Mouse (Mus musculus): ENCODE measurements at regions not wholly inside any gene's neighbourhood (a gene's known extent, or its start where the extent isn't known, plus 50 kb on each side); places are given as distances from the start of the nearest gene placed in this dataset.
A peak's percentile ranks its signal among the peaks of the same experiment; 100 is the strongest.

- no peak for TF ChIP-seq CTCF (IDR thresholded peaks at IDR 0.05; ENCODE audit: low read depth)
- ATAC-seq (replicated peaks; ENCODE audit: low FRiP score, low read depth) (no peak), DNase-seq (ENCODE audit: low spot score) (no peak)
- H3K4me1 ChIP-seq (replicated peaks; ENCODE audit: insufficient read depth, low read length) = no peaks in the 10 kb centered on the region
- WGBS = 77% methylated on average over 5 of the region's 5 CpGs
- H3K4me2 ChIP-seq (ENCODE audit: low read length) = no peak overlapping the region
- H3K4me3 ChIP-seq (replicated peaks; ENCODE audit: low read depth, low read length) = no peak overlapping the region
- no peaks in the 10 kb centered on the region for H3K27me3 ChIP-seq (ENCODE audit: insufficient read depth, low read length)
- H3K27ac ChIP-seq = no peak overlapping the region
- no peaks in the 10 kb centered on the region for H3K9me3 ChIP-seq (replicated peaks; ENCODE audit: low read length)
- H3K36me3 ChIP-seq (ENCODE audit: insufficient read depth, low read length) = no peaks in the 10 kb centered on the region
- H3K9ac ChIP-seq (ENCODE audit: low read depth, low read length) = no peak overlapping the region
Observed at GRCm38 (mm10) chr4:21616116-21616515, 69.6 kb downstream of the Prdm13 start.

- H3K27ac ChIP-seq = no peak overlapping the region
- no peak for TF ChIP-seq CTCF (IDR thresholded peaks at IDR 0.05; ENCODE audit: low read depth)
- H3K36me3 ChIP-seq (ENCODE audit: insufficient read depth, low read length) = no peaks in the 10 kb centered on the region
- no peak overlapping the region for H3K4me2 ChIP-seq (ENCODE audit: low read length)
- no peaks in the 10 kb centered on the region for H3K9me3 ChIP-seq (replicated peaks; ENCODE audit: low read length)
- no peak overlapping the region for H3K9ac ChIP-seq (ENCODE audit: low read depth, low read length)
- DNase-seq (ENCODE audit: low spot score) (no peak), ATAC-seq (replicated peaks; ENCODE audit: low FRiP score, low read depth) (no peak)
- no peaks in the 10 kb centered on the region for H3K4me1 ChIP-seq (replicated peaks; ENCODE audit: insufficient read depth, low read length)
- H3K27me3 ChIP-seq (ENCODE audit: insufficient read depth, low read length) = no peaks in the 10 kb centered on the region
- WGBS = 48% methylated on average over 3 of the region's 3 CpGs
- no peak overlapping the region for H3K4me3 ChIP-seq (replicated peaks; ENCODE audit: low read depth, low read length)
Observed at GRCm38 (mm10) chr4:21614429-21614828, 71.3 kb downstream of the Prdm13 start.

GRCm38 (mm10) chr4:21611531-21612282 lies 74.1 kb downstream of the Prdm13 start:
- H3K9ac ChIP-seq (ENCODE audit: low read depth, low read length) = no peak overlapping the region
- TF ChIP-seq CTCF (IDR thresholded peaks at IDR 0.05; ENCODE audit: low read depth) = no peak
- WGBS = 77% methylated on average over 5 of the region's 5 CpGs
- no peak overlapping the region for H3K27ac ChIP-seq
- H3K4me3 ChIP-seq (replicated peaks; ENCODE audit: low read depth, low read length) = no peak overlapping the region
- no peaks in the 10 kb centered on the region for H3K9me3 ChIP-seq (replicated peaks; ENCODE audit: low read length)
- no peaks in the 10 kb centered on the region for H3K27me3 ChIP-seq (ENCODE audit: insufficient read depth, low read length)
- H3K4me2 ChIP-seq (ENCODE audit: low read length) = no peak overlapping the region
- H3K4me1 ChIP-seq (replicated peaks; ENCODE audit: insufficient read depth, low read length) = no peaks in the 10 kb centered on the region
- DNase-seq (ENCODE audit: low spot score) = no peak
- H3K36me3 ChIP-seq (ENCODE audit: insufficient read depth, low read length) = no peaks in the 10 kb centered on the region
- no peak for ATAC-seq (replicated peaks; ENCODE audit: low FRiP score, low read depth)

GRCm38 (mm10) chr4:21598024-21598423 lies 87.7 kb downstream of the Prdm13 start:
- no peak overlapping the region for H3K9ac ChIP-seq (ENCODE audit: low read depth, low read length)
- no peaks in the 10 kb centered on the region for H3K4me1 ChIP-seq (replicated peaks; ENCODE audit: insufficient read depth, low read length)
- DNase-seq (ENCODE audit: low spot score) (no peak), ATAC-seq (replicated peaks; ENCODE audit: low FRiP score, low read depth) (no peak)
- TF ChIP-seq CTCF (IDR thresholded peaks at IDR 0.05; ENCODE audit: low read depth) = no peak; the same call in 1 of the 2 replicates
- no peak overlapping the region for H3K4me2 ChIP-seq (ENCODE audit: low read length)
- no peaks in the 10 kb centered on the region for H3K9me3 ChIP-seq (replicated peaks; ENCODE audit: low read length)
- no peaks in the 10 kb centered on the region for H3K36me3 ChIP-seq (ENCODE audit: insufficient read depth, low read length)
- H3K27ac ChIP-seq = no peak overlapping the region
- H3K4me3 ChIP-seq (replicated peaks; ENCODE audit: low read depth, low read length) = no peak overlapping the region
- H3K27me3 ChIP-seq (ENCODE audit: insufficient read depth, low read length) = no peaks in the 10 kb centered on the region
- WGBS = 63% methylated on average over 2 of the region's 2 CpGs

- Histone ChIP-seq H3K27ac (no peak overlapping the region), H3K4me3 (replicated peaks; ENCODE audit: low read depth, low read length) (no peak overlapping the region), H3K27me3 (ENCODE audit: insufficient read depth, low read length) (no peaks in the 10 kb centered on the region), H3K4me2 (ENCODE audit: low read length) (no peak overlapping the region), H3K36me3 (ENCODE audit: insufficient read depth, low read length) (no peaks in the 10 kb centered on the region), H3K4me1 (replicated peaks; ENCODE audit: insufficient read depth, low read length) (no peaks in the 10 kb centered on the region), H3K9me3 (replicated peaks; ENCODE audit: low read length) (no peaks in the 10 kb centered on the region), H3K9ac (ENCODE audit: low read depth, low read length) (no peak overlapping the region)
- WGBS = 85% methylated on average over 3 of the region's 3 CpGs
- DNase-seq (ENCODE audit: low spot score) (no peak), ATAC-seq (replicated peaks; ENCODE audit: low FRiP score, low read depth) (no peak)
- TF ChIP-seq CTCF (IDR thresholded peaks at IDR 0.05; ENCODE audit: low read depth) = no peak
Observed at GRCm38 (mm10) chr4:21547771-21548170, 138.0 kb downstream of the Prdm13 start.

GRCm38 (mm10) chr4:21539583-21539982 lies 146.2 kb downstream of the Prdm13 start:
- 81% methylated on average over 2 of the region's 2 CpGs for WGBS
- no peaks in the 10 kb centered on the region for H3K9me3 ChIP-seq (replicated peaks; ENCODE audit: low read length)
- ATAC-seq (replicated peaks; ENCODE audit: low FRiP score, low read depth) = no peak

GRCm38 (mm10) chr4:21535973-21536372 lies 149.8 kb downstream of the Prdm13 start:
- H3K9ac ChIP-seq (ENCODE audit: low read depth, low read length) = no peak overlapping the region
- DNase-seq (ENCODE audit: low spot score) = peak; percentile 30
- H3K4me3 ChIP-seq (replicated peaks; ENCODE audit: low read depth, low read length) = no peak overlapping the region
- no peaks in the 10 kb centered on the region for H3K9me3 ChIP-seq (replicated peaks; ENCODE audit: low read length)
- H3K27me3 ChIP-seq (ENCODE audit: insufficient read depth, low read length) = no peaks in the 10 kb centered on the region
- no peak overlapping the region for H3K4me2 ChIP-seq (ENCODE audit: low read length)
- no peak overlapping the region for H3K27ac ChIP-seq
- WGBS = 35% methylated on average over 2 of the region's 2 CpGs
- no peaks in the 10 kb centered on the region for H3K4me1 ChIP-seq (replicated peaks; ENCODE audit: insufficient read depth, low read length)
- no peaks in the 10 kb centered on the region for H3K36me3 ChIP-seq (ENCODE audit: insufficient read depth, low read length)
- ATAC-seq (replicated peaks; ENCODE audit: low FRiP score, low read depth) = no peak
- TF ChIP-seq CTCF (IDR thresholded peaks at IDR 0.05; ENCODE audit: low read depth) = peak; percentile 62

More at GRCm38 (mm10) chr4:21539583-21539982, 146.2 kb downstream of the Prdm13 start:
- H3K4me3 ChIP-seq (replicated peaks; ENCODE audit: low read depth, low read length) = no peak overlapping the region
- no peaks in the 10 kb centered on the region for H3K27me3 ChIP-seq (ENCODE audit: insufficient read depth, low read length)
- H3K9ac ChIP-seq (ENCODE audit: low read depth, low read length) = no peak overlapping the region
- H3K27ac ChIP-seq = no peak overlapping the region
- no peak for DNase-seq (ENCODE audit: low spot score)
- H3K4me1 ChIP-seq (replicated peaks; ENCODE audit: insufficient read depth, low read length) = no peaks in the 10 kb centered on the region
- no peaks in the 10 kb centered on the region for H3K36me3 ChIP-seq (ENCODE audit: insufficient read depth, low read length)
- H3K4me2 ChIP-seq (ENCODE audit: low read length) = no peak overlapping the region
- no peak for TF ChIP-seq CTCF (IDR thresholded peaks at IDR 0.05; ENCODE audit: low read depth)
